Mouse (Mus musculus): Measurements from ENCODE around the gene Fbxo42.

The Fbxo42 gene

GRCm38 (mm10) chr4:141214337-141214851, 66.7 kb downstream of the Fbxo42 start:
- WGBS: 2% methylated on average over 16 of the region's 16 CpGs

- WGBS: 90% methylated on average over 20 of the region's 20 CpGs
These were observed 72.0 kb downstream of the Fbxo42 start for GRCm38 (mm10) chr4:141219583-141220213.

GRCm38 (mm10) chr4:141221848-141222247, 74.1 kb downstream of the Fbxo42 start:
- 80% methylated on average over 2 of the region's 2 CpGs for WGBS

GRCm38 (mm10) chr4:141222752-141223151, 75.0 kb downstream of the Fbxo42 start:
- 91% methylated on average over 5 of the region's 5 CpGs for whole genome bisulfite sequencing

GRCm38 (mm10) chr4:141228687-141229086, 81.0 kb downstream of the Fbxo42 start:
- WGBS: 91% methylated on average over 7 of the region's 7 CpGs

GRCm38 (mm10) chr4:141233196-141233595, 85.5 kb downstream of the Fbxo42 start:
- WGBS: 93% methylated on average over 4 of the region's 4 CpGs

GRCm38 (mm10) chr4:141235537-141236111, 87.9 kb downstream of the Fbxo42 start:
- 78% methylated on average over 6 of the region's 6 CpGs for WGBS

- 72% methylated on average over 3 of the region's 3 CpGs for WGBS
These were observed 89.1 kb downstream of the Fbxo42 start for GRCm38 (mm10) chr4:141236856-141237255.

- 6% methylated on average over 20 of the region's 20 CpGs for WGBS
These were observed 91.0 kb downstream of the Fbxo42 start for GRCm38 (mm10) chr4:141238492-141239387.

GRCm38 (mm10) chr4:141239388-141240125, 91.8 kb downstream of the Fbxo42 start, which contains the start of gene Arhgef19:
Gene Arhgef19 (plus strand): TSS chr4:141239499.
- WGBS: 2% methylated on average over 31 of the region's 31 CpGs

- WGBS: 11% methylated on average over 14 of the region's 14 CpGs
These were observed 92.9 kb downstream of the Fbxo42 start for GRCm38 (mm10) chr4:141240617-141241016.

- WGBS: 47% methylated on average over 15 of the region's 15 CpGs
These were observed 94.1 kb downstream of the Fbxo42 start for GRCm38 (mm10) chr4:141241861-141242260.

- 31% methylated on average over 11 of the region's 11 CpGs for WGBS
These were observed 95.0 kb downstream of the Fbxo42 start for GRCm38 (mm10) chr4:141242651-141243241.

- WGBS: 86% methylated on average over 5 of the region's 5 CpGs
These were observed 95.9 kb downstream of the Fbxo42 start for GRCm38 (mm10) chr4:141243636-141244035.

- WGBS: 57% methylated on average over 5 of the region's 5 CpGs
These were observed 96.7 kb downstream of the Fbxo42 start for GRCm38 (mm10) chr4:141244401-141244800.

GRCm38 (mm10) chr4:141244931-141245425, 97.3 kb downstream of the Fbxo42 start:
- WGBS: 38% methylated on average over 9 of the region's 9 CpGs

GRCm38 (mm10) chr4:141246089-141246997, 98.6 kb downstream of the Fbxo42 start:
- 32% methylated on average over 24 of the region's 24 CpGs for WGBS

GRCm38 (mm10) chr4:141246998-141247350, 99.3 kb downstream of the Fbxo42 start:
- 15% methylated on average over 17 of the region's 17 CpGs for WGBS

- 2% methylated on average over 59 of the region's 60 CpGs for WGBS
These were observed 100.3 kb downstream of the Fbxo42 start for GRCm38 (mm10) chr4:141247776-141248613.

All from cerebral cortex, adult 2 months (tissue).